Mouse (Mus musculus) urinary bladder, postnatal 10 days (tissue): Measurements from ENCODE around the gene Mthfsd.
"Not testable (repeated sequence)": the region's sequence is repeated elsewhere in the genome, so short reads cannot be mapped to it uniquely, and the experiment has no call there.

Experiments
- DNase-seq: peaks from one replicate; pipeline ENCODE4 v3.0.0; 2022; ENCODE audit warnings: low spot score

Gene Mthfsd

DNA sequence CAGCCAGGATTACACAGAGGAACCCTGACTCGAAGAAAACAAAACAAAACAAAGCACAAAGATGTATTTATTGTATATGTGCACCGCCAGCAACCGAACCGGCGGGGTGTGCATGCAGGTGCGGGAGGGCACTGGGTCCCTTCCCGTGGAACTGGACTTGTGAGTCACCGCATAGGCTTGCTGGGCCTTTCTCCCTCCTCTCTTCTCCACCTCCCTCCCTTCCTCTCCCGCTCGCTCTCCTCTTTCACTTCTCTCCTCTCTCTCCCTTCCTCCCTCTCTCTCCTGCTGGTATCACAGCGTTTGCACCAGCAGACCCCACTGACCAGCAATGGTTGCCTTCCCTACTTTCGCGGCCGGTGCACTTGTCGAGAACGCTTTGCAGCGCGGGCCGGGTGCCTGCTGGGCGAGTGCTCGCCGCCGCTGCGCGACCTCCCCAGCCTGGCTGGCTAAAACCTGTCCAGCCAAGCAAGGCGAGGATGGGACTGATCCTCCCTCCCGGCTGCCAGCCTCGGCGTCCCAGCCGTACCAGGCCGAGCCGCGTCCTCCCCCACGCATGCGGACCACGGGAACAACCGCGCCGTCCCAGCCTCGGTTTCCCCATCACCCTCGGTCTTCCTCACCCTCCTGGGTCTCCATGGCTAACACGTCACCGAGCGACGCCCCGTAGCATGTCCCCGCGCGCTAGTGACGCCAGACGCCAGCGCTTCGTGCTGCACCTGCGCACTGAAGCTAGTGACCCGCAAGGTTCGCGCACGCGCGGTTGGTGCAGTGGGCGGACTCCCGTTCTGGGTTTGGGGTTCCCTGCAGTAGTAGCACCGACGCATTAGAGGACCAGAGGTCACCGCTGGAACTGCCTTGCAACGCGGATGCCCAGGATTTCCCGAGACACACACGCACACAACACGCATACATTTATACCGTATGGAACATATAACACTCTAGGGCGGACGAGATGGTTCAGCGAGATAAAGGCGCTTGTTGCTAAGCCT lies at the start of gene Mthfsd:
Gene Mthfsd, minus strand, starts transcription at position 725 of the 989 bp plus-strand sequence.
- peak; percentile 97 for DNase-seq

DNA sequence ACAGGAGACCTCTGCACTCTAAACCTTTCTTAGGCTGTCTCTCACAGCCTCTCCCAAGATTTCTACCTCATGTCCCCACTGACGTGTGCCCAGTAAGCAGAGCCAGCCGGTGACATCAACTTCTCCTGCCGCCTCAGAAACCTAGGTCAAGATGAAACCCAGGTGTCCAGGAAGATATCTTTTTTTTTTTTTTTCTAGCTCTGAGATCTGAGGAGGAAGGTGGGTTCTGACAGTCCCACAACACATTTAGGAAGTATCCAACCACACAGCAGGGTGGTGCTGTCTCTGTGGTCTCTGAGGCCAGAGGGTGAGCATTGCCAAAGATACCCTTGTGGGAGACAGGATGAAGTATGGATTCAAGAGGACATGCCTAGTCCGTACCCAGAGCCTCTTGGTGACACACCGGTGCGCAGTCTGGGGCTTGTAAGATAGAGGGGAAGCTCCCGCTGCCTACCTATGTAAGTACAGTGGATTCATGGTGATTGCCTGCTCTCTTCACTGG lies 48.8 kb upstream of the Mthfsd start:
- DNase-seq: no peak

DNA sequence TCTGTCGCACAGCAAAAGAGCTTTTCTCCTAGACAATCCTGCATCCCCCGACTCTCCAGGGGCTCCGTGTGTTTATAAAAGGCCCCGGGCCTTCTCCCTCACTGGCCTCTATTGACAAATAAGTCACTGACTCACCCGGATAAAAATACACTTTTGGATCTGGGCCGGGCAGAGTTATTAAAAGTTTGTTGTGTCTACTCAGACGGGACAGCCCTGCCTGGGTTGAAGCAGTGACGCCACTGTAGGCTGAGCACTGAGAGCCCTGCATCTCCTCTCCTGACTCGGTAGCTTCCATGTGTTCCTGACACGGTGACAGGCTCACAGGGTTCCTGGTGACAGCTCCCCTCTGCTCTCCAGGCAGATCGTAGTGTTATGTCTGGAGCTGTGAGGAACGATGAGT lies 44.2 kb upstream of the Mthfsd start:
- DNase-seq: no peak

DNA sequence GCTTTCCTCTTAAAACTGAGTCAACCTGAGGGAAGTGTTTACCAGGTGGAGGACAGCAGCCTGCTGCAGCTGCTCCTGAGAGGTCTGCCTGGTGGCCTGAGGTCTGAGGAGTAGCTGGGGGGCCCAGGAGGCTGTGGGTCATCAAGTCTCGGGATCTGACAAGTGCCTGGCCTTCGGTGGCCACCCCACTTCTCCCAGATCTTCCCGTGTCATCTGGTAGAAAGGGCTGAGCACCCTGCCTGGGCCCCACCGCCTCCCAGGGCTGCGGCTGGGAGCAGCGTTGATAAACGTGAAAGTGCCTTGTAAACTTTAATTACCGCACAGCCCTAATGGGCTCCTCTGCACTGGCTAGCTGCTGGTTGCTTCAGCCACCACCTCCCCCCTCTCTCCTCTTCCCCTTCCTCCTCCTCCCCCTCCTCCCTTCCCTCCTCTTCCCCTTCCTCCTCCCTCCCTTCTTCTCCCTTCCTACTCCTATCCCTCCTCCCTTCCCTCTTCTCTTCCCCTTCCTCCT lies 40.4 kb upstream of the Mthfsd start:
- no peak for DNase-seq

DNA sequence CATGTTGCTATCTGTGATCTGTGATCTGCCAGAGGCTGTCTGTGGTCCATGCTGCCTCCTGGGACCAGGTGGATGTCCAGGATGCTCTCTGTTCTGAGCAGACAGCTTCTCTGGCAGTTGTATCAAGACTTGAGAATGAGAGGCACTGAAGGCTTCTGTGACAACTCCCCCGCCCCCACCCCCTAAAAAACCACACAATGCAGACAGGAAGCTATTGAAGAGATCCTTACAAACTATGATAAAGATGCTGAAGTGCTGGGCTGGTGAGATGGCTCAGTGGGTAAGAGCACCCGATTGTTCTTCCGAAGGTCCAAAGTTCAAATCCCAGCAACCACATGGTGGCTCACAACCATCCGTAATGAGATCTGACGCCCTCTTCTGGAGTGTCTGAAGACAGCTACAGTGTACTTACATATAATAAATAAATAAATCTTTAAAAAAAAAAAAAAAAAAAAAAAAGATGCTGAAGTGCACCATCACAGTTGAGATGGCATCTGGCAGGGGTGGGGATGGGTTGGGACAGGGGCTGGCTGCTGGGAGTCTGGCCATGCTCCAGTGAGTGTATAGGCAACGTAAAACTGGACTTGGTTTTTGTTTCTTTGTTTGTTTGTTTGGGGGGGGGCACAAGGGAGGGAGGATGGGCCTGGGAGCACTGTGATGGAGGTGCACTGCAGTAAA lies 37.4 kb upstream of the Mthfsd start:
- not testable (repeated sequence) for DNase-seq

DNA sequence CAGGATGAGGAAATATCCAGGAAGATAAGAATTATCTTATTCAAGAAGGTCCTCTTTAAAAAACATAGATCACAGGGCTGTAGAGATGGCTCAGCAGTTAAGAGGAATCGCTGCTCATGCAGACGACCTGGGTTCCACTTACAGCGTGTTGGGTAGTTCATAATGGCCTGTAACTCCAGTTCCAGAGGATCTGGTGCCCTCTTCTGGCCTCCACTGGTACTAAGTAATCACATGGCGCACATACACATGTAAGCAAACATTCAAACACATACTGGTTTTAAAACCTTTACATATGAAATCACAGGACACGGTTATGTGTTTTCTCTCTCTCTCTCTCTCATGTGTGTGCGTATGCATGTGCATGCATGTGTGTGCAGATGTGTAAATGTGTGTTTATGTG lies 28.7 kb upstream of the Mthfsd start:
- DNase-seq: no peak

DNA sequence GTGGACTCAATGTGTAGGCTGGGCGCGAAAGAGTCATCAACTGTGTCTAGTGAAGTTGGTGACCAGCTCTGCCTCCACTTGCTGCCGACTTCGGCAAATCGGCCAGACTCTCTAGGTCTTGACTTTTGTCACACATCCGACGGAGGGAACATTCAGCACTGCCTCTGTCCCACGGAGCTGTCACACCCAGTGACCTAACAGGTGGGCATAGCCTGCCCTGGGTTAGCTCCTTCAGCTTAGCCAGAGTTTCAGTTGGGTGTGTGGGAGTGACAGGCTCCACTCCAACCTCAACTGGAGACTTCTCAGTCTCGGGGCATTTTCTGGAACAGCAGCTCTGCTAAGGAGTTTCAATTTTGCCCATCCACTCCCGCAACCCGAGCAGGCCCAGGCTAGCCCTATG lies 26.3 kb upstream of the Mthfsd start:
- DNase-seq: no peak

DNA sequence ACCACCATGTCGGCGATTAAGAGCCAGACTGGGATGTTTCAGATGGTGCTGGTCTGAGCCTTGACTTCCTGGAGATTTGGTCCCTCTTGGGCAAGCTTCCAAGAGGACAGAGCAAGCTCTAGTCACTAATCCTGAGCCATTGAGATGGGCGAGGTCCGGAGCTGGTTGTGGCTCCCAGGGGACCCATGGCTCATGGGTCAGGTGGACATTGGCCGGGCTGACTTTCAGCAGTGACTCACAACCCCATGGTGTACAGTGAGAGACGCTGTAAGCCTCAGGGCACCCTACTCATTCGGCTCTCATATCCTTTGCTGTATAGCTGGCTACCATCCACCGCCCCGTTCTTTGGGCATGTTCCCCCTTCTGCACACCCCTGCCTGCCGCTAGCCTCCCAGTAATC lies 25.9 kb upstream of the Mthfsd start:
- DNase-seq: no peak

DNA sequence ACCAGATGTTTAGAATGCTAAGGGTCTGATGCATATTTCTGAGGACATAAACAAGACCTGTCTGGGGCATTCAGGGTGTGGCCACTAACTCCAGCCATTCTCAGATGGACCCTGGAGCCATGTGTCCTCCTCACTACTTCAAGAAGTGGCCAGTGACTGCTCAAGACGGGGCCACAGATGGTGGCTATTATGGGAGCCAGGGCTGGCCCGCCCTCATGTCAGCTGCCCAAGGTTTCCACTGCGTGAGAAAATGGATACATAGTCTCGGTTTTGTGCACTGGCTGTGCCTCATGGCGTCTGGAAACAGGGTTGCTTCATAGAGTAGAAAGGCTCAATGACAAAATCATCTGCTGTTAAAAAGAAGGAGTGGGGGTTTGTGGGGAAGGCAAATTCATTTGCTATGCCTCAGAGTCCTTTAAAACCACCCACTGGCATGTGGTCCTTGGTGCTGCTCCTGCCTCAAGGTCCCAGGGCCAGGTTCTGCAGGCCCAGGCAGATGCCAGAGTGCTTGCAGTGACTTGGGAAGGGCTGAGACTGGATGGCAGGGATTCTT lies 24.8 kb upstream of the Mthfsd start:
- no peak for DNase-seq

DNA sequence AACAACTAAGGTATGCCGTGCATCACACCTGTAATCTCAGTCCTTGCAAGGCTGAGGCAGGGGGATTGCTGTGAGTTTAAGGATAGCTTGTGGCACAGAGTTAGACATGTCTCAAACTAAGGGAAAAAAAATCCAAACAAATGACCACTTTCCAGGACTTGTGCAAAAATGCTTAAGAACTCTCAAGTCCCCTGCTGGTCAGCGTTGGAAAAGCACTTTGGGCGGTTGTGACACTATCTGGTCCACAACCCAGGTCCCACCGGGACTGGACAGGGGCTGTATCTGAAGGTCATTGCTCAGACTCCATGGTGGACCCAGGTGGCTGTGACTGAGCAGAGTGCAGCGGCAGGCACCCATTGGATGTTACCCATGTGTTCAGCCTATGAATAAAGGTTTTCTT lies 22.3 kb upstream of the Mthfsd start:
- DNase-seq: no peak

DNA sequence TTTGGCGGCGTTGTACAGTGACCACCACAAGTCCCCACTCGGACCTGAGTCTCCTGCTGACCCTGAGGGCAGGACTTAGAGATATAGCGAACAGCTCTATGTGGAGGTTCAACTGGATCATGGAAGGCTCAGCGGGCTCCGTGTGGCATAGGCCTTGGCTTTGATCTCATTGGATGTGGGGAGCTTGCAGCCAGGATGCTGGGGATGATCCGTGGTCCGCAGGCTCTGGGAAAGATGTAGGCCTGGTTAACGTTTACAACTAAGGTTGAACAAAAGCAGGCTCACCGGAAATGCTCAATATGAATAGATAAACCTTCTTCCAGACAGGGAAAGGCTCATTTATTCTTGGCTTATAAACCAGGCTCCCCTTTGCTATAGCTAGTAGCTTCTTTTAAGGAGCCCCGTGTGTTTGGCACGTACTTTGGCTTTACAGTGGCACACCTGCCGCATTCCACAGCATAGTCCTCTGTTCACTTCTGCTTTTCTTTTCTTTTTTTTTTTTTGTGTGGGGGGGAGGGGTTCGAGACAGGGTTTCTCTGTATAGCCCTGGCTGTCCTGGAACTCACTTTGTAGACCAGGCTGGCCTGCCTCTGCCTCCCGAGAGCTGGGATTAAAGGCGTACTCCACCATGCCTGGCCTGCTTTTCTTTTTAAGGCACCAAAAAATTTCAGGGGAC lies 21.2 kb upstream of the Mthfsd start:
- DNase-seq: no peak

DNA sequence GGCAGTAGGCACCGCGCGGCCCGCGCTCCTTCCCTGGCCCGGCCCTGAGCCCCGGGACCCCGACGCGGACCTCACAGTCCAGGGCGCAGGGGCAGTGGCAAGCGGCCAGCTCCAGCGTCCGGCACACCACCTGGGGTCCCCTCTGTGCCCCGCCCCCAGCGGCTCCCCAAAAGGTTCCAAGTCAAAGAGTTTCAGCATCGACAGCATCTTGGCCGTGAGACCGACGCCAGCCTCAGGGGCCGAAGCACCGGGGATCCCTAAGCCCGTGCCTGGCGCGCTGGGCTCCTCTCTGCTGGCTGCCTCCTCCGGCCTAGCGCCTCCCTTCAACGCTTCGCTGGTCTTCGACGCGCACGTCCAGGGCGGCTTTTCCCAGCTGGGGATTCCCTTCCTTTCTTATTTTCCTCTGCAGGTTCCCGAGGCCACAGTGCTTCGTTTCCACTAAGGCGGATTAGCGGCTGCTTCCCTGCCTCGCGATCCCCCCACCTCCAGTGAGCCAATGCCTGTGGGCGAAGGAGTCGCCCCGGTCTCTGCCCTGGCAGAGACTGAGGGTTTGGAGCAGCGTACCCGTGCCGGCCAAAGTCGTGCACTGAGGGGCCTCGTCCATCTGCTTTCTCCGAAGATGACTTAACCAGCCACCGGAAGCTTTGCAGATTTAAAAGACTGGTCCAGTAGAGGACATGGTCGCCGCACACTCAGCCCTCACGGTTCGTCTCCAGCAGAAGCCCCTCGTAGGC lies 20.5 kb upstream of the Mthfsd start:
- DNase-seq: no peak

DNA sequence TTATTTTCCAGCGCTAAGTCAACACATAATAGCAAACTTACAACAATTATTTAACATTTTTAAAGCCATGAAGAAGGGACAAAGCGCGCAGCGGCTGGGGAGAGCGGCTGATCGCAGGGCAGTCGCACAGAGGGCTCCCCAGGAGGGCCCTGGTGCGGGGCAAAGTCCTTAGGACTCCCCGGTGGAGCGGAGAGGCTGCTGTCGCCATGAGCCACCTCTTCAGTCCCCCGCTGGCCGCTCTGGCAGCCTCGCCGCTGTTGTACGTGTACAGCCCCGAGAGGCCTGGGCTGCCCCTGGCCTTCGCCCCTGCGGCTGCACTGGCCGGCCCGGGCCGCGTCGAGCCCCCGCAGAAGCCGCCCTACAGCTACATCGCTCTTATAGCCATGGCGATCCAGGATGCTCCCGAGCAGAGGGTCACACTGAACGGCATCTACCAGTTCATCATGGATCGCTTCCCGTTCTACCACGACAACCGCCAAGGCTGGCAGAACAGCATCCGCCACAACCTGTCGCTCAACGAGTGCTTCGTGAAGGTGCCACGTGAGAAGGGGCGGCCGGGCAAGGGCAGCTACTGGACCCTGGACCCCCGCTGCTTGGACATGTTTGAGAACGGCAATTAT lies 19.7 kb upstream of the Mthfsd start, which contains the start of gene Foxl1:
Gene Foxl1, plus strand, starts transcription at position 185 of the 620 bp plus-strand sequence.
- no peak for DNase-seq

DNA sequence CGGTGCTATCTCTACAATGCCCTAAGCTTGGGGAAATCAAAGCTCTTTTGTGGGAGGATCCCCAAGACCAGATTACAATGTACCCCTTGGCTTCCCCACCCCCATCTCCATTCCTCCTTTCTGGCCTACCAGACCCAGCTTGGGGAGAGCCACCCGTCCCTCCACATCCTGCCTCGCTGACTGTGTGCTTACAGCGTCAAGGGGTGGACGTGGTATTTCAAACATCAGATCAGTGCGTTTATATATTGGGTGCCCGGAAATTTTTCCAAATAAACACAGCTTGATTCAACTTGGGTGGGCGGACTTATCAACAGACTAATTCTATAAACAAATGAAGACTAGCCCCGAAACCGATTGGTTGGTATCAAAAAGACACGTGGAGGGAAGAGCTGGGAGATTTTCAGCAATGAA lies 19.1 kb upstream of the Mthfsd start:
- no peak for DNase-seq

DNA sequence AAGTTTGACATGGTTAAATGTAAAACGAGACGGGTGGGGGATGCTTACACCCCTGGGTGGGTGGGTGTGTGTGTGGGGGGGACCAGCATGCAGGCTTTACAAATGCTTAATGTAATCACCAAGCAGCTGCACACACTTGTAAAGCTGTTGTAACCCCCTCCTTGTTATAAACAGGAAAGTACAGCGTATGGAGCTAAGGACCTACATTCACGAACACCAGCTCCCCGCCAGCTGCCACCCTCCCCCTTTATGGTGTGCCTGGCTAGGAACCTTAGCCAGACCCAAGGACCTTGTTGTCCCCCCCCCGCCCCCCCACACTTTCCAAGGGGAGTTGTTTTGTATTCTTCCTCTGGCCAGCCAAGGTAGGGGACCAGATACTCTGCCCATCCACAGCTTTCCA lies 18.5 kb upstream of the Mthfsd start:
- DNase-seq: no peak

DNA sequence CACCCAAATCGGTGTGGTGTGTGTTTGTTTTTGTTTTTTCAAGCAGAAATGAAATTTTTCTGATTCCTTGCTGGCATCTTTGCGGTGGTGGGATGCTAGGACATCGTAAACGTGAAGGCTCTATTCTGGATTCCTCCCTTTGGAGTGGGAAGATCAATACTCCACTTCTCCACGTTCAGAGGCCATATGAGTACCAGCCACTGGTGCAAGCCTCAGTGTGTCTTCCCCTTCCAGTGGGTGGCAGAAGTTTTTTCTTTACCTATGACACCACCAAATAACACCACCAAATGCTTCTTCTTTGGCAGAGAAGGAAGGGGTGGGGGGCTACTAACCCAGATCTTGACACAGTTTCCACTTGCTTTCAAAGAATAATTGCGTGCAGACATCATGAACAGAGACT lies 18.0 kb upstream of the Mthfsd start:
- DNase-seq: no peak

DNA sequence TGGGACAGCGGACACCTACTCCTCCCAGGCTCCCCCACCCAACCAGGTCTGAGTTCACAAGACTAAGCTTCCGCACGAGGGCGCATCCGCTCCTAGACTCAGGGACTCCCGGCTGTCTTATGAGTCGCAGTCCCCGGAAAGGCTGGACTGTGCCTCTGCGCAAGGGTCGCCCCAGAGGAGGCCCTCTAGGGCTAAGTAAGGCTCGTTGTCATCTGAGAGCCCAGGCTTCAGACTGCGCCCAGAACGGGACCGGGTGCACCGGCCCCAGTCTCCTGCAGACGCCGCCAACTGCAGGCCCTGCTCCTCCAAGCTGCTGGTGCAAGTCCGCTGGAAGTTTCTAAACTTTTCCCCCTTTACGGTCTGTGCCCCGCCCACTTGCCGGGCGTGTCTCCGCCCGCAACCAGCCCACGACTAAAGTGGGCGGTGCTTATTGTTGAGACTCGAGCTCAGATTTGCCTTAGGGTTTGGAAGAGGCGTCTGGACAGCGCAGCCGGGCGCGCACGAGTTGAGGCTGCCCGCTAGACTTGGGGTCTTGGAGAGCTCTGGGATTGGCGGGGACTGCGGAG lies 17.2 kb upstream of the Mthfsd start:
- no peak for DNase-seq

DNA sequence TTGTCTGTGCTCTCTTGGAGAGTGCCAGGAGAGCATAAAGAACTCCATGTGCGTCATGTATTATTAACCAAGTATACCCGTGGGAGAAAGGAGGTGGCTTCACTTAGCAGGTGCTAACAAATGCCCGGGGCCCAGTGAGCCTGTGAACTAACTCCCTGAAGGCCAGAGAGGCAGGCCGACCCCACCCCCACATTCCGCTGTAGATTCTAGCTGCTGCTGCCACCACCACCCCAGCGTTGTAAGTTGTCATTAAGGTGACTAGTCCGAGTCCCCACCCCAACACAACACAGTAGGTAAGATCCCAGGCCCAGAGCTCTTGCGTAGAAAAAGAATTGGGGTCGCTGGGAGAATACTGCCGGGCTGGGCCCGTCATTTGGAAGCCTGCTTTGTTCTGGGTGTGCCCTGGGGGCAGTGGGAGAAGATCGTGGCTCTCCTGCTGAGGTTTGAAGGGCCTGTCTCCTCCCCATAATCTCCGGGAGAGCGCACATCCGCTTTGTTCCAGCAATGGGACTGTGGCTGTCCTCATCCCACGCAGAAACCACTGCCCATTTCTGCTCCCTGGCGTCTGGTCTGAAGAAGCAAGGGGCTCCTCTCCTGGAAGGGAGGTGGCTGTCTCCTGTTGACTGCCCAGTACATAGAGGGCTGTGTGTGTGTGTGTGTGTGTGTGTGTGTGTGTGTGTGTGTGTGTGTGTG lies 16.5 kb upstream of the Mthfsd start:
- DNase-seq: no peak

DNA sequence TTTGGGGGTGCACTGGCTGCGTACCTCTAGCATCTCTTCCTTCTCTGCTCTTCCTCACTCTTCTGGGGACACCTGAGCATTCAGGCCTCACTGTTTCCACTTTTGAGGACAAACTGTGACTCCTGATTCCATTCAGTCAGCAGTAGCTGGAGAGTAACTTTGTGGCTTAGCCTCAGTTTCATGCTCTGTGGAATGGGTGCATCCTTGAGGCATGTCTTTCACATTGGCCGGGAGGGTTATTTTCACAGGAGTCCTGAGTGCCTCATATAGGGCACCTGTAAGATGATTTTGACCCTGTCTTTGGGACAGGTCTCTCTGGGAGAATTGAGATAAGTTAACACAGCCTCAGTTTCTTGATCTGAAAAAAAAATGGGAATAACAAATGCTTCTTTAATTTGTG lies 14.9 kb upstream of the Mthfsd start:
- no peak for DNase-seq

DNA sequence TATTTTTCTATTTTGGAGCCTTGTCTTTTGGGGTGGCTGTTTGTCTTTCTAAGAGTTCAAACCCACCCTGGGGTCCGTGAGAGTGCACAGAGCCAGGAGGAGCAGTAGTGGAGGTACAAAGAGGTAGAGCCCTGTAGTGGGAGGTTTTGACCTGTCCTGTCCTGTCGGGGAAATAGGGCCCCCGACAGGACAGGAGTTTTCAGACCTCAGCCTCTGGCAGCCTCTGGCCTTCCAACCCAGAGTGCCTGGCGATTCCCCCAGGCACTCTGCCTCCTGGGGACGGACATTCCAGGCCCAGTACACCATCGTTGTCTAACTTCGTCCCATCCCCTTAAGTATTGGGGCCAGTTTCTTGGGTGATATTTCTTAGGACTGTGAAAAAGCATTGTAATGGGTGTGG lies 14.2 kb upstream of the Mthfsd start:
- DNase-seq: no peak
